Mouse (Mus musculus): ENCODE data around the gene Gm5485. TPM values are rescaled to one million over a fixed set of nuclear protein-coding genes. Genes with fewer than 3 reads are reported as not detected.

Gm5485 gene
- polyA plus RNA-seq, 1 experiment from 2014 or later, result not detected

DNA sequence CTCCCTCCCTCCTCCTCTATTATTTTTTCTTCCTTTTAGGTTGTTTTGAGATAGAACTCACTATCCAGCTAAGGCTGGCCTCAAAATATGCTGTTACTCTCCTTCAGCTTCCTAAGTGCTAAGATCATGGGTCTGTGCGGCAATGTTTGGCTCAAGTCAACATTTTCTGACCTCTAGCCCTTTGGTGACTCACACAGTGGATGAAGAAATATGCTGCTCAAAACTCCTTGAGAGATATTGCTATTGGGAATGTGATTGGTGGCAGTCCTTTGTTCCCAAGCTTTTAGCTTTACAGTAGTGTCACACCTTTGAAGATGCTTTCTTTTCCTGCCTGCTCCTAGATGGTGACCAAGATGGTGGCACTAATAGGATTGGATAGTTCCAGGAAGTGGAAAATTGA lies 55.8 kb downstream of the Gm5485 start:
- Histone ChIP-seq H3K4me1 (ENCODE audit: control insufficient read depth, insufficient read depth, low read length) (no peaks in the 10 kb centered on the region), H3K27ac (ENCODE audit: low read depth, low read length) (no peak overlapping the region), H3K4me2 (no peak overlapping the region), H3K27me3 (ENCODE audit: control insufficient read depth, insufficient read depth, low read length) (no peaks in the 10 kb centered on the region), H3K9ac (ENCODE audit: low read depth, low read length) (no peak overlapping the region), H3K4me3 (ENCODE audit: low read depth, low read length) (no peak overlapping the region), H3K9me3 (replicated peaks; ENCODE audit: control insufficient read depth, low read length) (0 out of 2 replicates have a peak, but pooled peaks cover 2% of the 10 kb centered on the region), H3K36me3 (ENCODE audit: control insufficient read depth, insufficient read depth, low read length) (no peaks in the 10 kb centered on the region)
- 91% methylated on average over 1 of the region's 1 CpGs for WGBS (ENCODE audit: insufficient replicate concordance)
- ATAC-seq (replicated peaks; ENCODE audit: insufficient number of reproducible peaks, low FRiP score, low TSS enrichment), result no peak

DNA sequence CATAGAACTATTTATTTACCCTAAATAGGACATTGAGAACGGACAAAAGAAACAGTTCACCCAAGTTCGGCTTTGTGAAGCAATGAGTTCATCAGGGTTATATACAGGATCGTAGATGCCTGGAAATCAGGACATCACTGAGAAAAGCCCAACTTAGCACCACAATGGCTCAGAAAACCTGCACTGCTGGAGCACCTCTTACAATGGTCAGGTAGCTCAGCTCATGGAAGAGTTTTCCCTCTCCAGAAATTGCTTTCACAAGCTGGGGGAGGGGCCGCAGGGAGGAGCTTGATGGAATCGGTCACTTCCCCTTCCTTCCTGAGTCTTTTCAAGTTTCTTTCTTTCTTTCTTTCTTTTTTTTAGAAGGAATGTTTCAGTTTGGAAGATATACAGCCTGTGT lies 56.5 kb downstream of the Gm5485 start:
- Histone ChIP-seq H3K9ac (ENCODE audit: low read depth, low read length) (no peak overlapping the region), H3K4me1 (ENCODE audit: control insufficient read depth, insufficient read depth, low read length) (no peaks in the 10 kb centered on the region), H3K4me2 (no peak overlapping the region), H3K27ac (ENCODE audit: low read depth, low read length) (no peak overlapping the region), H3K36me3 (ENCODE audit: control insufficient read depth, insufficient read depth, low read length) (no peaks in the 10 kb centered on the region), H3K9me3 (replicated peaks; ENCODE audit: control insufficient read depth, low read length) (0 out of 2 replicates have a peak, but pooled peaks cover 2% of the 10 kb centered on the region), H3K27me3 (ENCODE audit: control insufficient read depth, insufficient read depth, low read length) (no peaks in the 10 kb centered on the region), H3K4me3 (ENCODE audit: low read depth, low read length) (no peak overlapping the region)
- ATAC-seq (replicated peaks; ENCODE audit: insufficient number of reproducible peaks, low FRiP score, low TSS enrichment), result no peak
- WGBS (ENCODE audit: insufficient replicate concordance), result 80% methylated on average over 5 of the region's 5 CpGs

Other genes starting within 250 kb of the Gm5485 start
- gene Dppa4, start 128.7 kb downstream of the Gm5485 start, polyA plus RNA-seq (2014; fragmentation: Nextera tagmentation; extraction: Ambion mirVana), result not detected in 2 replicates
- gene Dppa2, start 108.5 kb downstream of the Gm5485 start, polyA plus RNA-seq (2014; fragmentation: Nextera tagmentation; extraction: Ambion mirVana), result not detected in 2 replicates
- 0.07 and 0.16 TPM in 2 replicates for gene Morc1, start 18.8 kb upstream of the Gm5485 start, polyA plus RNA-seq (2014; fragmentation: Nextera tagmentation; extraction: Ambion mirVana)

All from heart, embryonic 11.5 days (tissue).